Mouse (Mus musculus) MEL (cell line): ENCODE results near the gene Prph. TPM values are rescaled to one million over a fixed set of nuclear protein-coding genes. Genes with fewer than 3 reads are reported as not detected.
"Not testable (repeated sequence)": the region's sequence is repeated elsewhere in the genome, so short reads cannot be mapped to it uniquely, and the experiment has no call there.

Experiments used
- DNase-seq: peaks from one replicate; pipeline ENCODE4 v3.0.0; 2011; ENCODE audit warnings: low read depth, low spot score
- H3K27ac ChIP-seq: 2 replicates; pipeline ENCODE4 v1.5.1; 2012; ENCODE audit warnings: low read depth, mild to moderate bottlenecking, control low read depth, low read length, moderate library complexity; ENCODE audit not compliant: control insufficient read depth
- H3K27me3 ChIP-seq, 2 experiments: fragments of 150-350 bp in 1 of 2; sonication (generic) in 1 of 2; 2 replicates each; pipeline ENCODE4 v1.6.1; 2012; ENCODE audit warnings: low read length in 2 of 2, mild to moderate bottlenecking in 2 of 2, improper control_type of control experiment in 1 of 2, moderate library complexity in 1 of 2; ENCODE audit not compliant: insufficient read depth in 2 of 2, control insufficient read depth in 1 of 2
- H3K36me3 ChIP-seq, 2 experiments: 2 replicates each; pipeline ENCODE4 v1.6.1; 2012 to 2014; ENCODE audit warnings: low read length in 2 of 2, improper control_type of control experiment in 1 of 2, inconsistent platforms in 1 of 2, mild to moderate bottlenecking in 1 of 2; ENCODE audit not compliant: insufficient read depth in 2 of 2, control insufficient read depth in 1 of 2
- H3K4me1 ChIP-seq, 2 experiments: fragments of 150-350 bp in 1 of 2; sonication (generic) in 1 of 2; 2 replicates each; pipeline ENCODE4 v1.6.1; 2012; ENCODE audit warnings: low read length in 2 of 2, improper control_type of control experiment in 1 of 2, mild to moderate bottlenecking in 1 of 2; ENCODE audit not compliant: insufficient read depth in 2 of 2, control insufficient read depth in 1 of 2
- H3K4me3 ChIP-seq, 2 experiments: fragments of 150-350 bp in 1 of 2; sonication (generic) in 1 of 2; 2 replicates each; pipeline ENCODE4 v1.5.1; 2012; ENCODE audit warnings: low read depth in 2 of 2, low read length in 2 of 2, mild to moderate bottlenecking in 2 of 2, moderate library complexity in 2 of 2, control low read depth in 1 of 2, improper control_type of control experiment in 1 of 2; ENCODE audit not compliant: control insufficient read depth in 1 of 2, insufficient read depth in 1 of 2
- H3K79me2 ChIP-seq: 2 replicates; pipeline ENCODE4 v1.6.1; 2012; ENCODE audit warnings: mild to moderate bottlenecking, low read length, moderate library complexity; ENCODE audit not compliant: control insufficient read depth, poor library complexity, insufficient read depth
- H3K9ac ChIP-seq: 2 replicates; pipeline ENCODE4 v1.6.1; 2012; ENCODE audit warnings: low read depth, mild to moderate bottlenecking, control low read depth, low read length, moderate library complexity; ENCODE audit not compliant: control insufficient read depth, poor library complexity, severe bottlenecking
- H3K9me3 ChIP-seq: fragments of 150-350 bp; sonication (generic); replicated peaks from 2 replicates; pipeline ENCODE4 v1.6.1; 2012; ENCODE audit warnings: mild to moderate bottlenecking, low read length, improper control_type of control experiment, moderate library complexity; ENCODE audit not compliant: insufficient read depth
- CTCF ChIP-seq, 3 experiments: IDR thresholded peaks in 2 of 3; conservative IDR thresholded peaks in 1 of 3; 2 replicates each; pipeline ENCODE4 v1.5.1; 2011 to 2012; ENCODE audit warnings: low read length in 3 of 3, low read depth in 2 of 3, mild to moderate bottlenecking in 2 of 3, improper control_type of control experiment in 1 of 3, inconsistent platforms in 1 of 3, mixed read lengths in 1 of 3, moderate library complexity in 1 of 3; ENCODE audit not compliant: control insufficient read depth in 1 of 3, insufficient read depth in 1 of 3, poor library complexity in 1 of 3, severe bottlenecking in 1 of 3
- ELF1 ChIP-seq: IDR thresholded peaks from 2 replicates; pipeline ENCODE4 v1.6.1; 2014; ENCODE audit warnings: low read depth, mild to moderate bottlenecking, inconsistent platforms, low read length, improper control_type of control experiment, moderate library complexity
- HCFC1 ChIP-seq: IDR thresholded peaks from 2 replicates; pipeline ENCODE4 v1.6.1; 2012; ENCODE audit warnings: low read depth, mild to moderate bottlenecking, inconsistent platforms, low read length, improper control_type of control experiment, moderate library complexity
- JUND ChIP-seq: IDR thresholded peaks from 2 replicates; pipeline ENCODE4 v1.6.1; 2011; ENCODE audit warnings: low read depth, mild to moderate bottlenecking, improper control_type of control experiment, low read length
- MAX ChIP-seq: IDR thresholded peaks from 2 replicates; pipeline ENCODE4 v1.6.1; 2011; ENCODE audit warnings: low read length, improper control_type of control experiment
- MYC ChIP-seq: IDR thresholded peaks from 2 replicates; pipeline ENCODE4 v1.6.1; 2011; ENCODE audit warnings: low read depth, mild to moderate bottlenecking, low read length, improper control_type of control experiment, moderate library complexity
- NELFE ChIP-seq: IDR thresholded peaks from 2 replicates; pipeline ENCODE4 v1.6.1; 2011; ENCODE audit warnings: low read depth, low read length, improper control_type of control experiment
- SIN3A ChIP-seq: IDR thresholded peaks from 2 replicates; pipeline ENCODE4 v1.6.1; 2012; ENCODE audit warnings: low read length, improper control_type of control experiment, inconsistent platforms
- SMC3 ChIP-seq: IDR thresholded peaks from 2 replicates; pipeline ENCODE4 v1.6.1; 2011; ENCODE audit warnings: low read depth, low read length, improper control_type of control experiment
- TAL1 ChIP-seq: IDR thresholded peaks from 2 replicates; pipeline ENCODE4 v1.6.1; 2012; ENCODE audit warnings: mild to moderate bottlenecking, inconsistent platforms, low read length, moderate library complexity, mixed read lengths
- UBTF ChIP-seq: IDR thresholded peaks from 2 replicates; pipeline ENCODE4 v1.6.1; 2012; ENCODE audit warnings: low read depth, mild to moderate bottlenecking, inconsistent platforms, low read length, improper control_type of control experiment, moderate library complexity, borderline replicate concordance; ENCODE audit not compliant: insufficient read depth
- USF1 ChIP-seq: IDR thresholded peaks from 2 replicates; pipeline ENCODE4 v1.6.1; 2014; ENCODE audit warnings: low read depth, mild to moderate bottlenecking, inconsistent platforms, low read length, improper control_type of control experiment, moderate library complexity
- USF2 ChIP-seq, 2 experiments: IDR thresholded peaks; 2 replicates each; pipeline ENCODE4 v1.6.1; 2011 to 2012; ENCODE audit warnings: improper control_type of control experiment in 2 of 2, low read length in 2 of 2, borderline replicate concordance in 1 of 2, inconsistent platforms in 1 of 2, low read depth in 1 of 2, mild to moderate bottlenecking in 1 of 2; ENCODE audit not compliant: insufficient read depth in 1 of 2
- ZC3H11A ChIP-seq: IDR thresholded peaks from 2 replicates; pipeline ENCODE4 v1.6.1; 2012; ENCODE audit warnings: low read depth, mild to moderate bottlenecking, inconsistent platforms, low read length, improper control_type of control experiment
- ZMIZ1 ChIP-seq: IDR thresholded peaks from 2 replicates; pipeline ENCODE4 v1.6.1; 2012; ENCODE audit warnings: low read depth, mild to moderate bottlenecking, inconsistent platforms, low read length, improper control_type of control experiment, moderate library complexity
- polyA plus RNA-seq, 2 experiments: library from polyadenylated mRNA; stranded (reverse) in 1 of 2; unstranded in 1 of 2; fragments of >175 nt in 1 of 2; fragments of >200 nt in 1 of 2; gene quantifications; 2 replicates each; pipeline versions ENCODE4 v1.2.1 to v1.2.4; 2012; ENCODE audit warnings: low replicate concordance in 2 of 2, low read depth in 1 of 2; ENCODE audit not compliant: insufficient read length in 2 of 2, insufficient read depth in 1 of 2, missing spikeins in 1 of 2
- total RNA-seq: library from RNA; depleted of rRNA; stranded (reverse); fragments of 300-350 nt; gene quantifications from 2 replicates; pipeline ENCODE4 v1.2.3, GENCODE M21; 2012

The Prph gene
- total and polyA plus RNA-seq, 3 experiments = not detected

DNA sequence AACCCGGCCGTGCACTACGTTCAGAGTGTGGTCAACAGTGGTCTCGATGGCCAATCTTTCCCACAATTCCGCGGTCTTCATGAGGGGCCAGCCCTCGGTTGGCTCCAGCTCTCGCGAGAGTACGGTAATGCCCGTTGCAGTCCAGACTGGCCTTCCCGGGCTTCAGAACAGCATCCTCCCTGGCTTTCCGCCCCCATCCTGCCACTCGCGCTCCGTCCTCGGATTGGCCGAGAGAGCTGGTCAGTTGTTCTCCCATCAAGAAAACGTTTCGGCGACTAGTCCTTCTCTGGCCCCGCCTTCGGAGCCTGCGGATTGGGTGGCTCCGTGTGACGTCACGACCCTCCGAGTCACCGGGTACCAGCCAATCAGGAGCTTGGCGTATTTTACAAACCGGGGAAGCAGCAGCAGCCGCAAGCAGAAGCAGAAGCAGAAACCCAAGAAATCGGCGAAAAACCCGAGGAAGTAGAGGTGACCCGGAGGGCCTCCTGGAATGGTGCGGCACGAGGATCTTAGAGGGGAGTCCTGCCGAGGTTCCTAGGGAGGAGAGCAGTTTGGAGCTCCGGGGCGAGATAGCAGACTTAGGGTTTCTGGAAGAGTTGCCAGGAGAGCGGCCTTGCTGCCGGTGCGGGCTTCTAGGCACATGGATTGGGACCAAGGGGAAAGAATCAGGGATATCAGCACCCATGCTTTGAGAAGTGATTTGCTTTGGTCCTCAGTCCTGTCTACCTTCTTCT is 19.8 kb downstream of the Prph start (continued):
- TF ChIP-seq ZC3H11A (no peak), USF2 (IDR thresholded peaks at IDR 0.05; ENCODE audit: borderline replicate concordance in 1 of 2, insufficient read depth in 1 of 2, low read depth in 1 of 2, low read length in 2 of 2) (no peak), TAL1 (no peak), JUND (no peak), NELFE (peak; percentile 94), ELF1 (no peak), USF1 (0 out of 2 replicates have a peak, but pooled peaks have one; percentile 39), UBTF (no peak), ZMIZ1 (peak; percentile 94), SIN3A (peak; percentile 94), MYC (peak; percentile 68; the same call in 1 of the 2 replicates)

DNA sequence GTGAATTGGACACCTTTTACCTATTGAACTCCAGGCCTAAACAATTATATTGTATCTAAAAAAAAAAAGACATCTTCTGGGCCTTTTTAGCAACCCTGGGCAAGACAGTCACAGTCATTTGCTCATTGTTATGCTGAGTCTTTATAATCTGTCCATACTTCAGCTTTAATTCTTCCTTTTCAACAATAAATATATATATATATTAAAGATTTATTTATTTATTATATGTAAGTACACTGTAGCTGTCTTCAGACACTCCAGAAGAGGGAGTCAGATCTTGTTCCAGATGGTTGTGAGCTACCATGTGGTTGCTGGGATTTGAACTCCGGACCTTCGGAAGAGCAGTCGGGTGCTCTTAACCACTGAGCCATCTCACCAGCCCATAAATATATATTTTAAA is 21.0 kb downstream of the Prph start:
- H3K27me3 ChIP-seq, H3K4me1 ChIP-seq, H3K36me3 ChIP-seq, H3K27ac ChIP-seq, H3K9me3 ChIP-seq, DNase-seq: not testable (repeated sequence)
- Histone ChIP-seq H3K79me2 (peaks cover 20% of the 10 kb centered on the region), H3K4me3 (peak overlapping the region; percentile 71 to 82; a peak in 2 of 4 replicates), H3K9ac (peak overlapping the region; percentile 92)

DNA sequence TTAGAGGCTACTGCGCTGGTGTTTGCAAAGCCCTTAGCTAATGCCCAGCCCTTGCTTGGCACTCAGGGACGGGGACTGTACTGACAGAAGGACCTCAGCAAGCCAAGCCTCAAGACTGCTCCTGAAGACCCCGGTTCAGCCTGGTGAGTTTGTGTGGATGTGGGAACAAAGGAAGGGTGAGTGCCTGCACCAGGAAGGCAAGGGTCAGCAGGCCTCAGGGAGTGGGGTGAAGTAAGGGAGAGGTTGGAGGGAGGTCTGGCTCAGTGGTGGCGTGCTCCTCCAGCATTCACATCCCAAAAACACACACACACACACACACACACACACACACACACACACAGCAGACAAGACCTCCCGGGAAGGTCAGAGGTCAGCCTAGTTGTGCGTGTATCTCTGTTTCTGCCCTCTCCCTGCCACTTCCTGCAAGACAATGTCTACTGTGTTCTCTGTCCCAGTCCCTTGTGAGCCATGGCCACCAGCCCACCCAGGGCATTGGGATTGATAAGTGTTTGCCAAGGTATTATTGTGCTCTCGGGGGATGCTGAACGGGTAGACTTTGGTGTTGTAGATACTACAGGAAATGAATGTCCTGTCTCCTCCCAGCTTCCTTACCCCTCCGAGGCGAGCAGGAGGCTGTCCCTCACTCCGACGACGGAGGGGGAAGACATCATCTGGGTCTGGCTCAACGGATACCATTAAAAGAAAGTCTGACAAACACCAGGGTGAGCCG is 23.4 kb downstream of the Prph start:
- DNase-seq = no peak
- peaks cover 20% of the 10 kb centered on the region for H3K79me2 ChIP-seq
- no peaks in the 10 kb centered on the region for H3K9me3 ChIP-seq
- H3K9ac ChIP-seq = no peak overlapping the region
- H3K27ac ChIP-seq = no peak overlapping the region
- H3K4me3 ChIP-seq = no peak overlapping the region
- peaks cover 8 to 9% of the 10 kb centered on the region in 2 experiments for H3K36me3 ChIP-seq
- no peak for TF ChIP-seq HCFC1
- TF ChIP-seq ZC3H11A = no peak
- no peak for TF ChIP-seq MAX
- TF ChIP-seq CTCF (IDR thresholded peaks at IDR 0.05 in 2 of 3, conservative IDR thresholded peaks at IDR 0.05 in 1 of 3; ENCODE audit: control insufficient read depth in 1 of 3, insufficient read depth in 1 of 3, low read depth in 2 of 3, low read length in 3 of 3, poor library complexity in 1 of 3, severe bottlenecking in 1 of 3) = no peak
- no peak for TF ChIP-seq TAL1
- TF ChIP-seq SMC3 = no peak
- TF ChIP-seq ELF1 = no peak
- H3K4me1 ChIP-seq = peaks cover 2 to 5% of the 10 kb centered on the region in 2 experiments; a peak in 2 of 4 replicates
- H3K27me3 ChIP-seq = no peaks in the 10 kb centered on the region
